Mouse (Mus musculus) inflammation-experienced regulatory T-cells (primary cell): Measurements from ENCODE around the gene Olfr307. TPM values are rescaled to one million over a fixed set of nuclear protein-coding genes. Genes with fewer than 3 reads are reported as not detected.

ENCODE experiments used
- polyA plus RNA-seq, 2 experiments: library from polyadenylated mRNA; unstranded; fragments of 100-300 nt; shearing (Covaris generic); gene quantifications; one replicate each; pipeline ENCODE4 v1.2.1; 2017

Gene Olfr307
- under 1 TPM in 1 of 2 experiments, not detected in 1; 0.08 TPM for polyA plus RNA-seq

GRCm38 (mm10) chr7:86337486-86337885 is at the start of gene Olfr307:
TSS of gene Olfr307 (minus strand) at chr7:86337586.

GRCm38 (mm10) chr7:86386558-86386957 is 49.2 kb upstream of the Olfr307 start, which contains the start of gene Olfr304:
TSS of gene Olfr304 (minus strand) at chr7:86386658.

GRCm38 (mm10) chr7:86366828-86367227 is 29.4 kb upstream of the Olfr307 start, which contains the start of gene Olfr305:
TSS of gene Olfr305 (minus strand) at chr7:86366928.

GRCm38 (mm10) chr7:86325530-86325929 is 11.9 kb downstream of the Olfr307 start, which contains the start of gene Olfr308:
TSS of gene Olfr308 (minus strand) at chr7:86325630.

GRCm38 (mm10) chr7:86313608-86314007 is 23.8 kb downstream of the Olfr307 start, which contains the start of gene Olfr309:
TSS of gene Olfr309 (minus strand) at chr7:86313708.

Other genes with a start within 250 kb of the Olfr307 start
- gene Vmn2r75, start 165.8 kb downstream of the Olfr307 start, polyA plus RNA-seq: under 1 TPM in 1 of 2 experiments, not detected in 1; 0.10 TPM
- under 1 TPM; 0.06 to 0.59 TPM for gene Vmn2r76, start 91.3 kb downstream of the Olfr307 start, polyA plus RNA-seq
- gene Olfr310, start 60.4 kb downstream of the Olfr307 start, polyA plus RNA-seq: under 1 TPM in 1 of 2 experiments, not detected in 1; 0.69 TPM
- gene Olfr309, start 23.9 kb downstream of the Olfr307 start, polyA plus RNA-seq: not detected
- gene Olfr308, start 12.0 kb downstream of the Olfr307 start, polyA plus RNA-seq: not detected
- gene Olfr305, start 29.3 kb upstream of the Olfr307 start, polyA plus RNA-seq: not detected
- gene Olfr304, start 49.1 kb upstream of the Olfr307 start, polyA plus RNA-seq: under 1 TPM in 1 of 2 experiments, not detected in 1; 0.48 TPM
- not detected for gene Olfr303, start 60.2 kb upstream of the Olfr307 start, polyA plus RNA-seq
- gene Olfr301, start 66.3 kb upstream of the Olfr307 start, polyA plus RNA-seq: not detected
- gene Olfr299, start 122.3 kb upstream of the Olfr307 start, polyA plus RNA-seq: under 1 TPM in 1 of 2 experiments, not detected in 1; 0.07 TPM
- not detected for gene Olfr298, start 154.9 kb upstream of the Olfr307 start, polyA plus RNA-seq
- gene Olfr297, start 182.4 kb upstream of the Olfr307 start, polyA plus RNA-seq: not detected
- gene Olfr295, start 246.3 kb upstream of the Olfr307 start, polyA plus RNA-seq: under 1 TPM; 0.16 to 0.22 TPM